Comparison of ENCODE assay signal across 17 mouse cellular contexts in the genomic region with DNA sequence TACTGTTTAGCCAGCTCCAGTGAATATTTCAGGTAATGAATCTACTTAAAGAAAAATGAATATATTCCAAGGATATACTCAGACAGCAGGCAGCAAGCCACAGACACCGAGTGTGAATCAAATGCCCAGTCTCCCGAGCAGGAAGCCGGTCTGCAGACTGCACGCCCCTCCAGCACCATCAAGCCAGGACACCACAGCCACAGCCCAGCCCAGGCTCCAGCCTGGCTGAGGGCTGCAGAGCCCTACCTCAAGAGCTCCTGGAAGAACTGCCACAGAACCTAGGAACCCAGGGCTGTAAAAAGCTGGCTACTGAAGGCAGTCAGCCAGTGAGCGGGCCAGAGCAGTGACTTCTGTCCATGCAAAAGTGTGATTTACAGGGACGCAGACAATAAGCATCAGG. TPM values are rescaled to one million over a fixed set of nuclear protein-coding genes. Genes with fewer than 3 reads are reported as not detected.
DNase-seq lines count a peak whose midpoint lies in the region; ATAC-seq and TF ChIP-seq lines count a peak whose summit lies in the region.
"Had no signal": no experiment of that assay in that cellular context is flagged by ENCODE, and none has a peak within 500 bp of the region (broad histone marks: within the 10 kb centered on the region; RNA-seq: fewer than 3 reads in every experiment).

No protein-coding gene starts in this region.

- TF ChIP-seq CTCF in kidney, adult 2 months (conservative IDR thresholded peaks at IDR 0.05; ENCODE audit: insufficient read depth, insufficient read length, low read depth, low read length), result no peak
- no peak for TF ChIP-seq CTCF in liver, postnatal 0 days (IDR thresholded peaks at IDR 0.05; ENCODE audit: low read depth)

- no peak for TF ChIP-seq EP300 in liver, postnatal 0 days (IDR thresholded peaks at IDR 0.05; ENCODE audit: low read depth)

- H3K27ac ChIP-seq in heart, embryonic 10.5 days, result peak overlapping the region; percentile 59; the same call in 1 of the 2 replicates
- H3K27ac ChIP-seq in kidney, embryonic 15.5 days, result peak overlapping the region; percentile 60
- no peak overlapping the region for H3K27ac ChIP-seq in kidney, adult 2 months (ENCODE audit: insufficient read depth, low read depth, low read length)
- 0 out of 2 replicates have a peak overlapping the region, but pooled peaks have one; percentile 30 for H3K27ac ChIP-seq in liver, embryonic 11.5 days (ENCODE audit: low read depth, low read length)
- H3K27ac ChIP-seq in liver, postnatal 0 days (ENCODE audit: low read depth), result no peak overlapping the region
- H3K27ac ChIP-seq in intestine, embryonic 16.5 days (ENCODE audit: low read length), result peak overlapping the region; percentile 61; the same call in 1 of the 2 replicates
- H3K27ac ChIP-seq: forebrain, embryonic 10.5 days; hindbrain, postnatal 0 days; limb, embryonic 13.5 days; stomach, embryonic 15.5 days had no signal

- H3K4me2 ChIP-seq in kidney, embryonic 15.5 days, result no peak overlapping the region
- no peak overlapping the region for H3K4me2 ChIP-seq in liver, embryonic 11.5 days
- H3K4me2 ChIP-seq in liver, postnatal 0 days (ENCODE audit: low read depth, low read length), result no peak overlapping the region
- no peak overlapping the region for H3K4me2 ChIP-seq in intestine, embryonic 16.5 days (ENCODE audit: low read depth, low read length)
- H3K4me2 ChIP-seq: limb, embryonic 13.5 days; stomach, embryonic 15.5 days had no signal

- no peak for ATAC-seq in kidney, embryonic 15.5 days (replicated peaks; ENCODE audit: low FRiP score)
- no peak for ATAC-seq in liver, embryonic 11.5 days (replicated peaks; ENCODE audit: low FRiP score)
- no peak for ATAC-seq in liver, postnatal 0 days
- ATAC-seq in intestine, embryonic 16.5 days, result peak; percentile 53
- no peak for ATAC-seq in activated CD4-positive, CD25-positive, alpha-beta regulatory T cell, adult 4 months
- ATAC-seq: hindbrain, postnatal 0 days; midbrain, embryonic 16.5 days had no signal

- 52% methylated on average over 6 of the region's 6 CpGs for WGBS in heart, embryonic 10.5 days
- WGBS in kidney, embryonic 15.5 days, result 64% methylated on average over 6 of the region's 6 CpGs
- 61% methylated on average over 6 of the region's 6 CpGs for WGBS in kidney, adult 2 months
- WGBS in liver, embryonic 11.5 days, result 65% methylated on average over 6 of the region's 6 CpGs
- 65% methylated on average over 6 of the region's 6 CpGs for WGBS in liver, postnatal 0 days (ENCODE audit: insufficient replicate concordance)
- 50% methylated on average over 6 of the region's 6 CpGs for WGBS in intestine, embryonic 16.5 days

- H3K9me3 ChIP-seq in heart, embryonic 10.5 days, result no peaks in the 10 kb centered on the region
- H3K9me3 ChIP-seq in kidney, embryonic 15.5 days (replicated peaks), result no peaks in the 10 kb centered on the region
- H3K9me3 ChIP-seq in liver, embryonic 11.5 days (ENCODE audit: control insufficient read depth, low read length), result no peaks in the 10 kb centered on the region
- H3K9me3 ChIP-seq in liver, postnatal 0 days (ENCODE audit: low read length), result no peaks in the 10 kb centered on the region
- H3K9me3 ChIP-seq in intestine, embryonic 16.5 days (ENCODE audit: control insufficient read depth, low read length), result no peaks in the 10 kb centered on the region
- H3K9me3 ChIP-seq: forebrain, embryonic 10.5 days; limb, embryonic 13.5 days; stomach, embryonic 15.5 days had no signal

- no peak for TF ChIP-seq POLR2A in kidney, adult 2 months (IDR thresholded peaks at IDR 0.05; ENCODE audit: low read depth, low read length)

- H3K27me3 ChIP-seq in heart, embryonic 10.5 days (ENCODE audit: insufficient read depth, poor library complexity, severe bottlenecking), result no peaks in the 10 kb centered on the region
- H3K27me3 ChIP-seq in kidney, embryonic 15.5 days, result no peaks in the 10 kb centered on the region
- no peaks in the 10 kb centered on the region for H3K27me3 ChIP-seq in kidney, adult 2 months (replicated peaks; ENCODE audit: control insufficient read depth, insufficient read depth, low read length)
- no peaks in the 10 kb centered on the region for H3K27me3 ChIP-seq in liver, embryonic 11.5 days (replicated peaks; ENCODE audit: control insufficient read depth, insufficient read depth, low read length)
- no peaks in the 10 kb centered on the region for H3K27me3 ChIP-seq in liver, postnatal 0 days (ENCODE audit: insufficient read depth, low read length)
- no peaks in the 10 kb centered on the region for H3K27me3 ChIP-seq in intestine, embryonic 16.5 days (replicated peaks; ENCODE audit: control insufficient read depth, insufficient read depth, low read length)
- H3K27me3 ChIP-seq: limb, embryonic 13.5 days; stomach, embryonic 15.5 days had no signal

- intact Hi-C loops in heart, postnatal 25 days (cut with DNase I), result no loop called here

- no peak for DNase-seq in heart, embryonic 10.5 days (ENCODE audit: low spot score)
- DNase-seq in heart, postnatal 25 days (ENCODE audit: low spot score), result no peak
- no peak for DNase-seq in kidney, adult 2 months
- DNase-seq in liver, embryonic 11.5 days (ENCODE audit: low spot score), result no peak
- DNase-seq in liver, postnatal 0 days, result no peak
- DNase-seq: cerebellum, adult 18-20 months; cerebellum, postnatal 25 days; embryo, embryonic 11 days; thymus, adult 18-20 months had no signal

- H3K9ac ChIP-seq in kidney, embryonic 15.5 days, result no peak overlapping the region
- H3K9ac ChIP-seq in liver, embryonic 11.5 days (ENCODE audit: low read depth, low read length), result no peak overlapping the region
- no peak overlapping the region for H3K9ac ChIP-seq in liver, postnatal 0 days (replicated peaks)
- 0 out of 2 replicates have a peak overlapping the region, but pooled peaks have one; percentile 47 for H3K9ac ChIP-seq in intestine, embryonic 16.5 days (ENCODE audit: low read depth, low read length)
- H3K9ac ChIP-seq: limb, embryonic 13.5 days; stomach, embryonic 15.5 days had no signal

- no peak overlapping the region for H3K4me3 ChIP-seq in heart, embryonic 10.5 days
- H3K4me3 ChIP-seq in kidney, embryonic 15.5 days (replicated peaks), result no peak overlapping the region
- no peak overlapping the region for H3K4me3 ChIP-seq in kidney, adult 2 months (ENCODE audit: insufficient read depth, low read depth, low read length)
- no peak overlapping the region for H3K4me3 ChIP-seq in liver, embryonic 11.5 days (ENCODE audit: low read depth, low read length)
- no peak overlapping the region for H3K4me3 ChIP-seq in liver, postnatal 0 days (ENCODE audit: low read depth, low read length)
- no peak overlapping the region for H3K4me3 ChIP-seq in intestine, embryonic 16.5 days (ENCODE audit: low read length)
- H3K4me3 ChIP-seq: forebrain, embryonic 10.5 days; limb, embryonic 13.5 days; stomach, embryonic 15.5 days had no signal

- H3K4me1 ChIP-seq in heart, embryonic 10.5 days, result peaks cover 68% of the 10 kb centered on the region
- peaks cover 8% of the 10 kb centered on the region; the same call in 1 of the 2 replicates for H3K4me1 ChIP-seq in kidney, embryonic 15.5 days
- no peaks in the 10 kb centered on the region for H3K4me1 ChIP-seq in kidney, adult 2 months (ENCODE audit: control insufficient read depth, insufficient read depth, low read length)
- H3K4me1 ChIP-seq in liver, embryonic 11.5 days (replicated peaks; ENCODE audit: control insufficient read depth, insufficient read depth, low read length), result peaks cover 11% of the 10 kb centered on the region
- no peaks in the 10 kb centered on the region for H3K4me1 ChIP-seq in liver, postnatal 0 days (ENCODE audit: insufficient read depth)
- H3K4me1 ChIP-seq in intestine, embryonic 16.5 days (ENCODE audit: control insufficient read depth, insufficient read depth, low read length), result peaks cover 7% of the 10 kb centered on the region; the same call in 1 of the 2 replicates
- H3K4me1 ChIP-seq: stomach, embryonic 15.5 days had no signal

- H3K36me3 ChIP-seq in heart, embryonic 10.5 days, result no peaks in the 10 kb centered on the region
- no peaks in the 10 kb centered on the region for H3K36me3 ChIP-seq in kidney, embryonic 15.5 days
- no peaks in the 10 kb centered on the region for H3K36me3 ChIP-seq in kidney, adult 2 months (ENCODE audit: control insufficient read depth, insufficient read depth, low read length)
- H3K36me3 ChIP-seq in liver, embryonic 11.5 days (ENCODE audit: control insufficient read depth, insufficient read depth, low read length), result no peaks in the 10 kb centered on the region
- H3K36me3 ChIP-seq in liver, postnatal 0 days (replicated peaks; ENCODE audit: insufficient read depth, low read length), result peaks cover 3% of the 10 kb centered on the region; the same call in 1 of the 2 replicates
- no peaks in the 10 kb centered on the region for H3K36me3 ChIP-seq in intestine, embryonic 16.5 days (ENCODE audit: control insufficient read depth, insufficient read depth, low read length)
- H3K36me3 ChIP-seq: forebrain, embryonic 10.5 days; stomach, embryonic 15.5 days had no signal

RNA-seq across cellular contexts. Expression of a gene that starts 28.4 kb away (rescaled TPM):
- 11.8 and 15.0 TPM in 2 replicates for polyA plus RNA-seq in heart, embryonic 10.5 days (2016; fragmentation: Nextera tagmentation; extraction: Ambion mirVana)
- total RNA-seq in heart, postnatal 25 days (2021), result 10 to 100 TPM; 11.3 to 11.5 TPM
- polyA plus RNA-seq in kidney, embryonic 15.5 days (2015; fragmentation: Nextera tagmentation; extraction: Ambion mirVana), result 19.2 and 20.2 TPM in 2 replicates
- polyA plus RNA-seq in kidney, adult 2 months (2012; rRNA removed), result 16.8 and 18.0 TPM in 2 replicates
- polyA plus RNA-seq in liver, embryonic 11.5 days (2014; fragmentation: Nextera tagmentation; extraction: Ambion mirVana), result 10.7 and 10.9 TPM in 2 replicates
- polyA plus RNA-seq in liver, postnatal 0 days (2015; fragmentation: Nextera tagmentation; extraction: Ambion mirVana), result 1.6 TPM in 2 replicates
- 4.9 and 10.5 TPM in 2 replicates for polyA plus RNA-seq in intestine, embryonic 16.5 days (2015; fragmentation: Nextera tagmentation; extraction: Ambion mirVana)
- 10 to 100 TPM; 17.0 to 27.9 TPM for polyA plus RNA-seq in activated CD4-positive, CD25-positive, alpha-beta regulatory T cell, adult 4 months (2017; shearing (Covaris generic))

Comparison
In these comparisons a context has a peak if more than half of its experiments do, and no peak if none do; other contexts are left out.
1. H3K27ac ChIP-seq: peak in heart, embryonic 10.5 days (single experiment), kidney, embryonic 15.5 days (single experiment), liver, embryonic 11.5 days (single experiment) and intestine, embryonic 16.5 days (single experiment); none in kidney, adult 2 months (single experiment) and liver, postnatal 0 days (single experiment).